Mouse (Mus musculus): ENCODE measurements around the gene Furin. TPM values are rescaled to one million over a fixed set of nuclear protein-coding genes. Genes with fewer than 3 reads are reported as not detected.

Gene Furin
- polyA plus RNA-seq, 1 experiment = 25.3 TPM

DNA sequence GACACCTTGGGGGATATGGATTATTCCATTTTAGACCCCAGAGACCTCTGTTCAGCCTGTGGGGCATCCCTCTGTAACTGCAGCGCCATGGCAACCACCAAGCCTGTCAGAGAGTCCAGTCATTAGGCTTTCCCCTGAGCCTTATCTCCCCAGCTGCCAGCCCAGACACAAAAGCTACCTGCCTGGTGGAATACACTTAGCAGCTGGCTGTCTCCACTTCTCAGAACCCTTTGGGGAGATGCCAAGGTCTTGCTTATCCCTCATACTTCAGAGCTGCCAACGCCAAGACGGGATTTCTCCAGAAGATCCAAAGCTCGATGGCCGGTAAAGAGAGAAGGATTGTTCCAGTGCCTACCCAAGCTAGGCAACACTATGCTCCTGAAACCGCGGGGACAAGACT lies 63.4 kb downstream of the Furin start:
- no peak for DNase-seq (ENCODE audit: low spot score)

DNA sequence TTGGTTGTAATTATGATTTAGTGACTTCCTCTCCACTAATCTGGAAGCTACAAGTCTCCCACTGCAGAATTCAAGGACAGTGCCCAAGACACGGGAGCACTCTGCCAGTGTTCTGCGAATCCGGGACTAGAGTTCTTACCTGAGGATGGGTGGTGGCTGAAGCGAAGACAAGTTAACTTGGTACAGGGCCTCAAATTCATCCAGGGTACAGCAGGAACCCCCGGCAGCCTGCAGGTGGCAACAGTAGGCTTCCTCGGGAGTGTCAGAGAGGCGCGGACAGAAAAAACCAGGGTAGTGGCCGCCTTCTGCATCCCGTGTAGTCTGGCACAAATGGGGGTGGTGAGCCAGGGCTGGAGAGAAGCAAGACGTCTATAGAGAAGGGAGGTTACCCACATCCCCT lies 64.4 kb downstream of the Furin start, which contains the start of gene Unc45a:
Gene Unc45a, minus strand, starts transcription at position 213 of the 400 bp plus-strand sequence.
- DNase-seq (ENCODE audit: low spot score) = no peak

DNA sequence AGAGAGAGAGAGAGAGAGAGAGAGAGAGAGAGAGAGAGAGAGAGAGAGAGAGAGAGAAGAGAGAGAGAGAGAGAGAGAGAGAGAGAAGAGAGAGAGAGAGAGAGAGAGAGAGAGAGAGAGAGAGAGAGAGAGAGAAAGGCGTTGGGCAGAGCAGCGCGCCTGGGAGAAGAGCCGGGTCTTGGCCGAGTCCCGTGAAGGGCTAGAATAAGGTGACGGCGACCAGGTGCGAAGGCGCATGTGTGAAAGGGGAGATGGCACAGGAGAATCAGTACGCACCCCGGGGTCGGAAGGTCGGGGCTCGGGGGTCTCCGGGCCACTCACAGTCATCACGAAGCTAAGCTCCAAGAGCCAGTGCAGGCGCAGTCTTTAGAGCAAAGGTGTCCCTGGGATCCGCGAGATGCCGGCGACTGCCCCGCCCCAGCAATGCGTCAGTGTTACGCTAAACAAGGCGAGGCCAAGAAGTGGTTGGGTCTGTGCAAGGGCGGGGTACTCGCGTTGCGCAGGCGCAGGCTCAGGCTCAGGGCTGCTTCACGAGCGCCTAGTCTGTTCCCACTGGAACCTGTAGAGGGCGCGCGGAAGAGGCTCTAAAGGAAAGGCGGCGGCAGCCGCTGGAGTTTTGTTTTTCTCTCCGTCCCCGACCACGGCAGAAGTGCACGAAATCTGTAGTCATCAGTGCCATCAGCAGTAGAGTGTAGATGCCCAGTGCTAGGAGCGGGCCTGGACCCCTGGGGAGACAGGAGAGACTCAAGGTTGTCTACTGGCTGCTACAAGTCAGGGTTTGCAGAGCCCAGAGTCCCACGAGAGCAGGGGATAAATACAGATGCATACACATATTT lies 65.2 kb downstream of the Furin start:
- peak; percentile 88 for DNase-seq (ENCODE audit: low spot score)

- no peak for DNase-seq (ENCODE audit: low spot score)
These were observed 65.9 kb downstream of the Furin start for GRCm38 (mm10) chr7:80339371-80339770.

Other genes starting within 250 kb of the Furin start
- gene Sema4b, start 218.6 kb downstream of the Furin start, polyA plus RNA-seq (2012; rRNA removed) = 15.8 and 27.2 TPM in 2 replicates
- gene Cib1, start 172.6 kb downstream of the Furin start, polyA plus RNA-seq (2012; rRNA removed) = 66.1 and 85.6 TPM in 2 replicates
- 2.2 and 2.6 TPM in 2 replicates for gene Gdpgp1, start 172.6 kb downstream of the Furin start, polyA plus RNA-seq (2012; rRNA removed)
- gene Ttll13, start 159.1 kb downstream of the Furin start, polyA plus RNA-seq (2012; rRNA removed) = 1.2 and 1.7 TPM in 2 replicates
- gene Ngrn, start 144.2 kb downstream of the Furin start, polyA plus RNA-seq (2012; rRNA removed) = 41.7 and 54.9 TPM in 2 replicates
- 20.3 and 20.7 TPM in 2 replicates for gene Vps33b, start 135.8 kb downstream of the Furin start, polyA plus RNA-seq (2012; rRNA removed)
- 5.0 and 5.7 TPM in 2 replicates for gene Prc1, start 111.0 kb downstream of the Furin start, polyA plus RNA-seq (2012; rRNA removed)
- 21.5 and 26.5 TPM in 2 replicates for gene Rccd1, start 81.0 kb downstream of the Furin start, polyA plus RNA-seq (2012; rRNA removed)
- gene Unc45a, start 64.4 kb downstream of the Furin start, polyA plus RNA-seq (2012; rRNA removed) = 92.8 and 117 TPM in 2 replicates
- gene Hddc3, start 62.3 kb downstream of the Furin start, polyA plus RNA-seq (2012; rRNA removed) = 33.3 and 40.9 TPM in 2 replicates
- gene Man2a2, start 34.1 kb downstream of the Furin start, polyA plus RNA-seq (2012; rRNA removed) = 37.1 and 49.6 TPM in 2 replicates
- gene Fes, start 17.5 kb downstream of the Furin start, polyA plus RNA-seq (2012; rRNA removed) = 22.6 and 24.0 TPM in 2 replicates
- gene Blm, start 129.7 kb upstream of the Furin start, polyA plus RNA-seq (2012; rRNA removed) = 2.3 and 2.7 TPM in 2 replicates

All from urinary bladder, adult 2 months (tissue).